Mouse (Mus musculus) kidney, adult 9 months (tissue): ENCODE measurements around the gene Xpot.

Experiments used
- DNase-seq: peaks from one replicate; pipeline ENCODE4 v3.0.0; 2022

The Xpot gene

GRCm38 (mm10) chr10:121615935-121616334 is 10.2 kb downstream of the Xpot start:
- no peak for DNase-seq

GRCm38 (mm10) chr10:121615146-121615870 is 10.8 kb downstream of the Xpot start:
- DNase-seq, result peak; percentile 61

DNA sequence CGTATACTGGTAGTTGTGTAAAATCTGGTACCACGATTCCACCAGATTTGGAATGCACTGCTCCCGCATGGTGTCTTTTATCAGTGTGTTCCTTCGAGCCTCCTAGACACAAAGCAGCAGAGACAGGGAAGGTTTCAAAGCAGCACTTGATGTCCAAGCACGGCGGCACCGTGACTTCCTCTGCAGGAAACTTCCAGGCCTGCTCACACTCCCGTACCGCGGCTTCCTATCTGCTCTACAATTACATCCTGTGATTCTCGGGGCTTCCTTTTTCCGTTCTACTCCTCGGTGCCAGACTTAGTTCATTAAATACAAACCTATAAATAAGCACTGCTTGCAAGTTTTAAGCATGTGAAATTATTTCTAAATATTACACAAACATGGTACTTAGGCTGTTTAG is 12.6 kb downstream of the Xpot start:
- DNase-seq, result peak; percentile 62

DNA sequence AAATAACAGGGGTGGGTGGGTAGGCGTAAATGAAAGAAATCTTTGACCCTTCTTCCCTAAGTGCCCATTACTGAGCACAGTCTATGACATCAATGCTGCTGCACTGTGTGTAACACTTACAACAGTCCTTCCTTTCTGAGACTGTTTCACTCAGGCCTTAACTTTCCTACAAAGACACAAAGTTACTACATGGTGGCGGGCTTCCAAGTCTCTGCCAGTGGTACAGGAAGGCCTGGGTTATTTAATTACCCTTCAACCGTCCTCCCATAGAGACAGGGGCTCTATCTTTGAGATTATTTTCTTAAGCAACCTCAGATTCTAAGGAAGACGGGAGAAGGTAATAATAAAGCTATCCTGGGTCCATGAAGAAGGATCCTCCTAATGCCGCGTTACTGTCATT is 13.7 kb downstream of the Xpot start:
- DNase-seq, result no peak

GRCm38 (mm10) chr10:121611587-121611986 is 14.5 kb downstream of the Xpot start:
- DNase-seq, result peak; percentile 53

GRCm38 (mm10) chr10:121608177-121608576 is 18.0 kb downstream of the Xpot start:
- peak; percentile 78 for DNase-seq

DNA sequence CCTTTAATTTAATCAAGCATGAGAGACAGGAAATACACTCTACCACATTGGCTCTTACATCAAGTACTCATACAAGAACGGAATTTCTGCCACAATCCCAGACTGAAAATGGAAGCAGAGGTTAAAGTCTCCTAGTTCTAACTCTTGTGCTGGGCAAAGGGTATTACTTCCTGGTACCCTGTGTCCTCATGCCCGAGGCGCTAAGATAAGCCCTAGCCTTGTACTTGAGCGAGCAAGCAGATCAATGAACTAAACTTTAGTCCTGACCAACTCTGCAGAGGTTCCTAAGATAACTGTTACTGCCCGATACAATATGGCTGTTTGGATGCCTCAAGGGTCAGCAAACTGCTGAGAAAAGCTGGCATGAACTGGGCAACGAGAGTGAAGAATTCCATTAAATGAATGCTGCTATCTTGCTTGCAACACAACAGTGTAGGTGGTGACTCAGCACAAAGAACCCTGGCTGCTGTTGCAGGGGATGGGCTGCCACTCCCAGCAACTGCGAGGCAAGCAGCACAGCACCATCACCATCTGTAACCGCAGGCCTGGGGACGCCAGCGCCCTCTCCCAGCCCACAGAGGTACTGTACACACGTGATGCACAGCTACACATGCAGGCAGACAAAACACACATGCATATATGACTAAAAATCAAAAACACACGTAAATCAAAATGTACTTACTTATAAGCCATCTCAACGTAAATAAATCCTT is 21.3 kb downstream of the Xpot start:
- peak; percentile 45 for DNase-seq

GRCm38 (mm10) chr10:121603556-121603955 is 22.6 kb downstream of the Xpot start:
- DNase-seq, result no peak

- no peak for DNase-seq
Observed at GRCm38 (mm10) chr10:121601272-121601671, 24.9 kb downstream of the Xpot start.

- no peak for DNase-seq
Observed at GRCm38 (mm10) chr10:121596580-121596979, 29.6 kb downstream of the Xpot start.

DNA sequence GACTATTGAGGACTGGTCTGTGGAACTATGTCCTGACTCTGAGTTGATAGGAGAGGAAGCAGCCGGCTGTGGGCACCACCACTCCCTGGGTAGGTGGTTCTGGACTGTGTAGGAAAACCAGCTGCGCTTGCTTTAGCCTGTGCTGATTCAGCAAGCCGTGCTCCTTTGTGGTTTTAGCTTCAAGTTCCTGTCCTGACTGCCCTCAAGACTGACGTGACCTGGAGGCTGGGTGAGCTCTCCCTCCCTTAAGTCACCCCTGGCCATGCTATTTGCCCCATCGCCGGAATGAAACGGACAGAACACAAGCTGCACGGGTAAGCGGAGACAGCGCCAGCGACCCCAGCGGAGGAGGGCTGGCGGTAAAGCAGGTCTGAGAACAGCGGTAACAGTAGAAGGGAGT is 35.0 kb downstream of the Xpot start:
- no peak for DNase-seq

GRCm38 (mm10) chr10:121587371-121587840 is 38.7 kb downstream of the Xpot start:
- no peak for DNase-seq

GRCm38 (mm10) chr10:121586675-121587370 is 39.3 kb downstream of the Xpot start, which contains the start of gene Tbk1:
Gene Tbk1 (minus strand): TSS chr10:121586787.
- DNase-seq, result peak; percentile 94

DNA sequence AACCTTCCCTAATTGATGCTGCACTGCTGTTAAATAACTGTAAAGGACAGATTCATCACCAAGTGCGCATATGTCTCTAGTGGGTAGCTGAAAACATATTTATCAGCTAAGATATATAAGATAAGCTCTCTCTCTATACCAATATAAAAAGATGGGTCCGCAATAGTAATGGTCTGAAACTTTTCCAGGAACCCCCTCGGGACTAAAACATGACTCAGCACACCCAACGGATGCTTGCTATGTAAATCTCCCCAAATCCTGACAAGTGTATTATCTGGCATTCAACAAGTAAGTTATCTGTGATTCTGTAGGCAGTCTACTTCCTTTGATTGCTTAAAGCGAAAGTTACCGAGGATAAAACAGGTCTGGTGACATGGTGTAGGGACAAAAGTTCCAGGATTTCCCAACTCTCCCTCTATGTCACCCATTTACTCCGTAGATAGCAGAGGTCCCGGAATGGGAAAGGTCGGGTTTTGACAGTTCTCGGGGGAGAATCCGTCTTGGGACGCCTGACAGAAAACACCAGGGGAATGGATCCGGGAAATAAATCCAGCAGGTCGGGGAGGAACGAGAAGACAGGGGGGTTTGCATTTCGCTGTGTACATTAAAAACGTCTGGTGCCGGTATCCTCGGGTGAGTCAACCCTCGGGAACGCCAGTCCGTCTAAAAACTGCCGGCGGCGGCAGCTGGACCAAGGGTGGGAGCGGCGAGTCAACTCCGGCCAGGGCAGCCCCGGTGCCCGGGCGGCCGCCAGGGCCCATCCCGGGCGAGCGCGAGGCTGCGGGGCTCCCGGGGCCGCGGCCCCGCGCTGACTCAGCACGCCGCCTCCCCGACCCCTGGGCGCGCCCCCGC is 40.1 kb downstream of the Xpot start:
- DNase-seq, result peak; percentile 41

DNA sequence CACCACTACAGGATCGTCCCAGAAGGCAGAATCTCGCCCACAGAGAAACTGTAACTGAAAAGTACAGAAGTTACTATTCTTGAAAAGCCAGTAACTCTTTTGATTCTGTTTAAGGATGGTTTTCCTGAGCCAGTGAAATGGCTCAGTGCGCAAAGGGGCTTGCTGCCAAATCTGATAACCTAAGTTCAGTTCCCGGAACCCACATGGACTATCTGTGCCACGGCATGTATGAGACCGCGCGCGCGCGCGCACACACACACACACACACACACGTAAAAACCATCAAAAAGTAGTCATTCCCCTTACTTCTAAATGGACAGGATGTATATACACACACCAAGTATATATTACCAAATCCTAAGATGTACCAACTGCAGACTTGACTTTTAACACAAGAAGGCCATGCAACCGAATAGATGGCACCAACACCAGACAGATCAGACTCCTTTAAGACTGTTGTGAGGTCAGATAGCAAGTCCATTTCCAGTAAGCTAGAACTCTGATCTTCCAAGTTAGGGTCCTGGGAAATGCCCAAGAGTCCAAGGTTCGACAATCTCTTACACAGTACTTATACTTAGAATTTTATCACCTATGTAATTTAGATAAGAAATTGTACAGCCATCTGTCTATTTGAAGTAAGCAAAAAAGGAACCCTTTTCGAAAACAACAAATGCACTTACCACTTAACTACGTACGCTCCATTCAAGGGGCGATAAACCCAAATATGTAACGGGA is 40.9 kb downstream of the Xpot start:
- no peak for DNase-seq

GRCm38 (mm10) chr10:121584033-121584432 is 42.1 kb downstream of the Xpot start:
- DNase-seq, result no peak

DNA sequence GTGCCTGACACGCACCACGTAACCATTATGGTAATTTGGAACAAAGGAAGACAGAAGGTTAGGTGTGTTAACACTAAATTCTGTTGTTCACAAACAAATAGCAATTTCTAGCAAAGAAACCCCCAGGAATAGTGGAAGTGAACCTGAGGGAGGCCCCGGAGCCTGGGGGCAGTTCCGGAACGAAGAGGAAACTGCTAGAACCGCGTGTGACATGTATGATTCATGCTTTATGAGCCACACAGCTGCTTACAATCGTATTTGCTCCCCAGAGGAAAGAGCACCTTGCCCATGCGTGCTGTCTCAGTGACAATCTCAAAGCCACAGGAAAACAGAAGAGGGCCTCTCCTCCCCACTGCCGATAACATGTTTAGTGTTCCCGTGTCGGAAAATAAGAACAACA is 43.1 kb downstream of the Xpot start:
- DNase-seq, result no peak

GRCm38 (mm10) chr10:121582287-121582686 is 43.8 kb downstream of the Xpot start:
- no peak for DNase-seq

DNA sequence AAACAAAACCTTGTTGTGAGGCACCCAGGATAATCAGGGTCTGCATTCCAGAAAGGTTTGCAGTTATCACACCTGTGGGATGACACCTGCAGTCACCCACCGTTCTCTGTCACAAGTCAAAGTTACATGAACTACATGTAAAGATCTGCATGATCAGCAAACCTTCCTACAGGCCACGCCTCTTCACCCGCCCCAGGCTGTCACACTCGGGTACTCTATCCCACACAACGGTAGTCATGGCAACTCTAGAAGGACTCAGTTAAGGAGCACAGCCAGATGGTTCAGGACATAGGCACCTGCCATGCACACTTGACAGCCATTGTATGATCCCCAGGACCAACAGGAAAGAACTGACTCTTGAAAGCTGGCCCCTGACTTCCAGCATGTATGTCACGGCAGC is 44.7 kb downstream of the Xpot start:
- no peak for DNase-seq

DNA sequence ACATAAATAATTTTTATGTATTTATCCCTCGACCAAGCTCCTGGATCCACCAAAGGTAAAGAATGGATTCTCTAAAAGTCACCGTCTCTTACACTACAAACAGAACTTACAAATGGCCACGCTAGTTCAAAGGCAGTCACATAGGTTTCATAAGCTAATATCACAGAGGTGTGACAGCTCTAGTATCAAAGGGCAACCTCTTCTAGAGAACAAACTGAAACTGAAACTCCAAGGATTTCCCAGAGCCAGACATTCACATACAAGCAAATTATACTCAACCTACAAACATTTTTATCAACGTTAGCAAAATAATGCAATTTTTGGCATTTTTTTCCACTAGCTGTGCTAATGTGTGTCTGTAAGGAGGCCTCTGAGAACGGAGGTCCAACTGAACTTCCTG is 45.8 kb downstream of the Xpot start:
- DNase-seq, result no peak

DNA sequence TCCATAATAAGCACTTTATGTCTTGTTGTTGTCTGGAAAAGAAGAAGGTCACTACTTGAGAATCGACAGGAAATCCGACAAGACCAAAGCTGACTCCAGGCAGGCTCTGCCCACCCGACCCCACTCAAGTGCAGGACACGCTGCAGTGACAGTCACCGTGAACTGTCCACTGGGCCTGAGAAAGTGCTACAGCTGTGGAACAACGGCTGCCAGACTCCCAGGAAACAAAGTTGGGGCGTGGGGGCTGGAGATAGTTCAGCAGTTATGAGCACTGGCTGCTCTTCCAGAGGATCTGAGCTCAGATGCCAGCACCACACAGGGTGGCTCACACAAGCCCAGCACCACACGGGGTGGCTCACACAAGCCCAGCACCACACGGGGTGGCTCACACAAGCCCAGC is 49.8 kb downstream of the Xpot start:
- DNase-seq, result no peak
